Mouse (Mus musculus): Measurements from ENCODE around the gene Bmp2k.

DNA sequence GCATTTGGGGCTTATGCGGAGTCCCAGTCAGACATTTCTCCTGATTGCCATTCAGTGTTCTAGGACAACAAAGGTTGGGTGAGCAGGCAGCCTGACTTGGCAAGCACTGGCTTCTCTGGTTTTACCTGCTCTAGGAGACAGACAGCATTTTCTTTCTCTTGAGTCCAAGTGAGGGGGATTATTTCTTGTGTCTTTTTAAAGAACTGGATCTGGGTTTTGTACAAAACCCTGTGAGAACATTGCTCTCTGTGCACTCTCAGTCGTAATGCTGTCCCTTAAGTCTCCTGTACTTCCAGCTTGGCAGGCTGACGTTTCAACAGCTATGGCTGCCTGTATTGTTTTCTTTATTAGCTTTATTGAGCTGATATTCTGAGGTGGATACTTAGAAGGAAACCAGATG is 58.9 kb downstream of the Bmp2k start:
- TF ChIP-seq GATA1 (IDR thresholded peaks at IDR 0.05; ENCODE audit: borderline replicate concordance, low read length) (no peak), FLI1 (IDR thresholded peaks at IDR 0.05; ENCODE audit: low read length) (no peak)

All from megakaryocyte, embryonic 14.5 days (primary cell).